Mouse (Mus musculus) limb, embryonic 10.5 days (tissue): ENCODE results near the gene Mxd4. TPM values are rescaled to one million over a fixed set of nuclear protein-coding genes. Genes with fewer than 3 reads are reported as not detected.

Experiments
- DNase-seq: peaks from one replicate; pipeline ENCODE4 v3.0.0-alpha.2; 2017; ENCODE audit warnings: low spot score
- H3K27ac ChIP-seq: fragments of 300-500 bp; sonication (generic); 2 replicates; pipeline ENCODE4 v1.5.1; 2016; ENCODE audit warnings: mild to moderate bottlenecking
- H3K27me3 ChIP-seq: fragments of 300-500 bp; sonication (generic); 2 replicates; pipeline ENCODE4 v1.6.1; 2016; ENCODE audit warnings: low read depth, mild to moderate bottlenecking; ENCODE audit not compliant: poor library complexity, severe bottlenecking
- H3K36me3 ChIP-seq: fragments of 300-500 bp; sonication (generic); 2 replicates; pipeline ENCODE4 v1.6.1; 2016; ENCODE audit warnings: mild to moderate bottlenecking, moderate library complexity
- H3K4me1 ChIP-seq: fragments of 300-500 bp; sonication (generic); 2 replicates; pipeline ENCODE4 v1.6.1; 2016
- H3K4me3 ChIP-seq: fragments of 300-500 bp; sonication (generic); 2 replicates; pipeline ENCODE4 v1.5.1; 2016; ENCODE audit warnings: mild to moderate bottlenecking, moderate library complexity
- H3K9me3 ChIP-seq: fragments of 300-500 bp; sonication (generic); replicated peaks from 2 replicates; pipeline ENCODE4 v1.6.1; 2016; ENCODE audit warnings: mild to moderate bottlenecking
- WGBS: fragments of 180-500 bp; shearing (Covaris S2); methylation state at CpG from one replicate; pipeline ENCODE4 v1.1.7; 2016; 5-methylcytosine and 5-hydroxymethylcytosine counted together
- polyA plus RNA-seq: library from polyadenylated mRNA; unstranded; fragments of >200 nt; fragmentation: Nextera tagmentation; extraction: Ambion mirVana; gene quantifications from 2 replicates; pipeline ENCODE4 v1.2.1, GENCODE M21; 2016

Gene Mxd4
- polyA plus RNA-seq, result 13.2 and 25.3 TPM in 2 replicates

DNA sequence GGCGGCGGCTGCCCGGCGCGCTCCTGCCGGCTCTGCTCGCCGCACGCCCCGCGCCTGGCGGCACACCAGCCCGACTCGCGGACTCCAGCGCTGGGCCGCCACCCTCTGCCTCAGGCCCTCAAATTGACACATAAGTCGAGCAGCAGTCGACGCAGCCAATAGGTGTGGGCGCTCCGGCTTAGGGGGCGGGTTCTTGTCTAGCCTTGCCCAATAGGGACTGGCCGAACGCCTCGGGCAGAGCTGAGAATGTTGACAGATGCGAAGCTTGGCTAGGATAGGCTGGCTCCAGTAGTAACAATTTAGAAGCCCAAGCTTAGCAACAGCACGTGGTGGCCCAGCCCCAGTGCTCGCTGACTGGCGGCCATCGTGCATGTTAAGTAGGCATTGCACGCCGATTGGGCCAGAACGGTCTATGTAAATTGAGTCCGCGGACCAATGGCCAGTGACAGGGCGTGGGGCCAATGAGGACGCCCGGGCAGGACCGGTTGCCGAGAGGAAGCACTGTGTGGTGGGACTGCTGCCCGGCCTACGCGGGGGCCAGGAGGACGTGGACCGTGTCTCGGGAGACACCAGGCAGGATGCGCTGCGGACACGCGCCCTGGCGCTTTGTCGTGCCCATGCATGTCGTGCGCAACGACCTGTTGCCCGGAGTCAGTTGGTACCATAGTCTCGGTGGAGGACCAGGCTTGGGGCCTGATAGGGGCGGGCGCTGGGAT is at the start of gene Mxd4:
Mxd4 (minus strand) TSS at position 120 of the 716 bp plus-strand sequence.
- WGBS, result under 1% methylated on average over 60 of the region's 60 CpGs
- DNase-seq, result peak; percentile 95
- Histone ChIP-seq H3K4me3 (peak within 1 kb of the TSS; percentile 90), H3K4me1 (peaks cover 47% of the 10 kb centered on the region), H3K36me3 (peaks cover 17% of the 10 kb centered on the region; the same call in 1 of the 2 replicates), H3K27ac (peak within 1 kb of the TSS; percentile 88), H3K9me3 (no peaks in the 10 kb centered on the region), H3K27me3 (peaks cover 10% of the 10 kb centered on the region)

DNA sequence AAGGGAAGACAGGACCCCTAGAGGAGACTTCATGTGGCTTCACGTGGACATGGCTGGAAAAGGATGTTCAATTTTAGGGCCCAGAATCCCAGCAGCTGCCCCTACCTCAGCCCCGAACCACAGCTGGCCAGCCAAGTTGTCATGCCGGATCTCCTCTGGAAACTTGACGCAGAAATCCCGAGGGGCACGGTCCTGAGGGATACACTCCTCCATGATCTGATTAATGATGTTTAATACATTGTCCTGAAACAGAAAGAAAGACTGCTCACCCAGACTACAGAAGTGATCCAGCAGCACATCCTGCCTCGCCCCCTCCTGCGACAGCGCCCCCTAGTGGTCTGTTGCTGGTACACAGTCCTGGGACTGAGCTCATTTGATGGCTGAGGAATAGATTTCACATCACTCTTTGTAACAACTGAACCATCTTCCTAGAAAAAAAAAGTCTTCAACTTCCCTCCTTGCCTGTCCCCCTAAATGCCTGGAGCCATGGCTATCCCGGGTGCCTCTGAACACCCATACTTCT is 48.4 kb upstream of the Mxd4 start:
- Histone ChIP-seq H3K4me1 (peaks cover 16% of the 10 kb centered on the region), H3K9me3 (no peaks in the 10 kb centered on the region), H3K36me3 (no peaks in the 10 kb centered on the region), H3K27ac (no peak overlapping the region), H3K27me3 (no peaks in the 10 kb centered on the region), H3K4me3 (no peak overlapping the region)
- peak; percentile 72 for DNase-seq
- 56% methylated on average over 10 of the region's 10 CpGs for WGBS

DNA sequence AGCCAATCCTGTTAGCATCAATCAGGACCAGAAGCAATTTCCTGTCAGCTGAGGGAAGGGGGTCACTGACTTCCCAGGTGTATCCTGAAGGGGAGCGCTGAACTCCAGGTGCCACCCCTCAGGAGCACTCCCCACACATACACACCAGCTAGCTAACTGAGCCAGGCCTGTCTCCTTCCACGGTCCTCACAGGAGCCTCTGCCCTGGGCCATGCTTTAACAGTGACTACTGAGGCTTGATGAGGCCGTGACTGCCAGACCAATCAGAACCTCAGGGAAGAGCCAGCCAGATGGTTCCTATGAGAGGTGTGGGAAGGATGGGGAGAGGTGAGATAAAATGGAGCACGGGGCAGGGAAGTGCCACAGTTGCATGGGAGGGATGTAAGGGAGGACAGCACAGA is 47.5 kb upstream of the Mxd4 start:
- Histone ChIP-seq H3K27me3 (no peaks in the 10 kb centered on the region), H3K9me3 (no peaks in the 10 kb centered on the region), H3K4me3 (no peak overlapping the region), H3K36me3 (no peaks in the 10 kb centered on the region), H3K27ac (no peak overlapping the region), H3K4me1 (peaks cover 16% of the 10 kb centered on the region)
- DNase-seq, result no peak
- WGBS, result 68% methylated on average over 4 of the region's 4 CpGs

DNA sequence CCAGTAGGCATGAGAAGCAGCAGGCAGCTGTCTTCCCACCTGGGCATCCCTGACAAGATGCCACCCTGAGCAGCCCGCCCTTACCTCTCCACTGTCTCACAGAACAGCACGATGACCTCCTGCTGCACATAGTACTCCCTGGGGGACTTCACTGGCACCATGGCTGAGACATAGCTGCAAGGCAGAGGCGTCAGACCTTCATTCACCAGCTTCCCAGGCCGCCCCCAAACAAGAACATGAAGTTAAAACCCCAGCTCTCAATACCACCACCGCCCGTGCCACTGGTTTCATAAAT is 45.6 kb upstream of the Mxd4 start:
- peaks cover 16% of the 10 kb centered on the region for H3K4me1 ChIP-seq
- no peak for DNase-seq
- 88% methylated on average over 6 of the region's 6 CpGs for WGBS

DNA sequence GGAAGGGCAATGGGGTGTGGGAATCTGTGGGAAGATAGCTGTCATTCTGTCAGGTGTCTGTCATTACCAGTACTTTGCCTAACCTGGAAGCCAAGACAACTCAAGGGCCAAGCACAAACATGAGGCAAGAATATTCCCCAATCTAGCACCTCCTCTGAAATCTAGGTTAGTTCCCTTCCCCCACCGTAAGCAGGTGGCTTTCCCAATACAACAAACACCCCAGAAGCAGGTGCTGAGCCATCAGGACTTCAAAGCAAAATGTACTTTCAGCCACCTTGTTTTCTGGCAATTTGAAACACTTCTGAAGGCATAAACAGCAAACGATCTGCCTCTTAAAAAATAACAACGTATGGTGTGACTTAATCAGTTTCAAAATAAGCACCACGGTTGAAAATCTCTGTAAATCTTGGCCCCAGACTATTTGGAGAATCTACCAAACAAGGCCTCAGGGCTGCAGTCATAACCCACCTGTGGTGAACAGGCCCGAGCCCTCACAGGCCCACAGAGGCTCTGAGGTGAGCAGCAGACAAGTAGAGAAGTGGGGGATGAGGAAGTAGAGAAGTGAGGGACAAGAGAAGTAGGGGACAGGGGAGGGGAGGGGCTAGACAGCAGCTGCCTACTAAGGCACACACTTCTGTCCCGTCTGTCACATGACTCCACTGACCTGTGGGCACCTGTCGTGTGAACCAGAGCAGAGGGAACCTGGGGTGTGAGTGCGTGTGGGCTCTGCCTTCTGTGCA is 45.1 kb upstream of the Mxd4 start:
- Histone ChIP-seq H3K27me3 (no peaks in the 10 kb centered on the region), H3K27ac (no peak overlapping the region), H3K36me3 (no peaks in the 10 kb centered on the region), H3K9me3 (no peaks in the 10 kb centered on the region), H3K4me1 (peaks cover 16% of the 10 kb centered on the region), H3K4me3 (no peak overlapping the region)
- no peak for DNase-seq
- WGBS, result 77% methylated on average over 8 of the region's 8 CpGs

More for the DNA sequence above, 45.6 kb upstream of the Mxd4 start:
- Histone ChIP-seq H3K27me3 (no peaks in the 10 kb centered on the region), H3K4me3 (no peak overlapping the region), H3K36me3 (no peaks in the 10 kb centered on the region), H3K27ac (no peak overlapping the region), H3K9me3 (no peaks in the 10 kb centered on the region)

DNA sequence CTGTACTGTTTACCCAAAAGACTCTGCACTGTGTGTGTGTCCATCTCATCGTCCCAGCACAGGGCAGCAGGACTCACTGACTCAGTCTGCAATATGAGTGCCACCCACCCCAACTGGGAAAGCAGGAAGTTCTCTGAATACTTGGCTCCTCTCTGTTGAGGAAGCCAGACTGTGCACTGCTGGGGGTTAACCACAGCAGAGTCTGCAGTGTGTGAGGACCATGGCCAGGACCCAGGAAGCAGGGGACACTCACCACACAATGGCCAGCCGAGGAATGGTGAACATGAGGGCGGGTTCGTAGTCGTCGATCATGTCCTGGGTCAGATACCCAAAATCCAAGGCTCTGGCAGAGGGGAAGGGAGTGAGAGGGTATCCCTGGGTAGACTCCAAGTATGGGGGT is 44.4 kb upstream of the Mxd4 start:
- Histone ChIP-seq H3K4me3 (no peak overlapping the region), H3K9me3 (no peaks in the 10 kb centered on the region), H3K4me1 (peaks cover 16% of the 10 kb centered on the region), H3K27ac (no peak overlapping the region), H3K27me3 (no peaks in the 10 kb centered on the region), H3K36me3 (no peaks in the 10 kb centered on the region)
- WGBS, result 88% methylated on average over 6 of the region's 6 CpGs
- DNase-seq, result no peak

DNA sequence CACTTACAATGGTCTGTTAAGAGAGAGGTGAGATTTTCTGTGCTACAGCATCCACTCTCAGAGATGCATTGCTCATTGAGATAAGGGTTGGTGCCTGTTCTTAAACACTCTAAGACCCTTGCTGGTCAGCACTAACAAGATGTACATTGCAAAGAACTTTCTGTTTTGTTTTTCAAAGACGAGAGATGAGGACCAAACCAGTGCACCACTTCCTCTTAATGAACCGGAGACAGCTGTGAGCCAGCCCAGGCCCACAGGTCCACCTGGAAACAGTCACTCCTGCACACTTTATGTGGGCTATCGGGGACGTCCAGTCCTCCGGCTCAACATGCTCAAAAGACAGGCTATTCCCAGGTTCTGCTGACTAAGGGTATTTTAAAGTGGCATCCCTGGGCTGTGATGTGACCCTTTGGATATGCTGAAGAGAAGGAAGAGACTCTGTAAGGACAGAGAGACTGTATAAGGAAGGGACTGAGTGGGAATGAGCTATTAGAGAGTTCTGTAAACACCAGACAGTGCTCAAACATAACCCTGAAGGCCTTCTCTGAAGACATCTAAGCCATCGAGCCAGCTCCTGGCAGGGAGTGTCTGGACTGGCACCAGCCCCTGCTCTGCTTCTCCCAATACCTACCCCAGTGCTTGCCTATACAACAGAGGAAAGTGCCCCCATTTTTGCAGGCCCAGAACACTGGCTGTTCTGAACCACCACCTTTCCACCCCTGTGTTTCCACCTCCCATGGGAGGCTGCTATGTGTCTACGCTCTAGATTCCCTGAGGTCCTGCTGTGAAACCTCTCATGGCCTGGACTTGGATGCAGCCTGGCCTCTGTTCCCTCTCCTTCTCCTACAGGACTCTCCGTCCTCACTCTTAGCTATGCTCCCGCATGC is 43.3 kb upstream of the Mxd4 start:
- no peaks in the 10 kb centered on the region for H3K27me3 ChIP-seq
- H3K4me3 ChIP-seq, result no peak overlapping the region
- 82% methylated on average over 9 of the region's 9 CpGs for WGBS
- peaks cover 16% of the 10 kb centered on the region for H3K4me1 ChIP-seq
- DNase-seq, result no peak
- no peak overlapping the region for H3K27ac ChIP-seq
- no peaks in the 10 kb centered on the region for H3K9me3 ChIP-seq
- H3K36me3 ChIP-seq, result no peaks in the 10 kb centered on the region

DNA sequence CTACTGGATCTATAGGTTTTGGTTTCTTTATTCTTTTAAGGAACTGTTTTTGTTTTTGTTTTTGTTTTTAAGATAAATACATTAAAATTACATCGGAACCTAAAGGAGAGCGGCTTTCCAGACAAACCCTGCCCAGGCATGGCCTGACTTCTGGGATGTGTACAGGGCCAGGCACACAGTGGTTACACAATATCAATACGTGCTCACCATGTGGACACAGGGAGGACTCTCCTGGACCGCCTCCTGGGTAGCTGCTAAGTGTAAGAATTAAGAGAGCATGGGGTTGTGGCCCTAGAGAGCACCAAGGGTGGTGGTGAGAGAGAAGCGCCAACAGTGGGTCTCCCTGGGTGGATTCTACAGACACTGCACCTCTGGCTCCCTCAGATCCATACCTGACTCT is 42.0 kb upstream of the Mxd4 start:
- H3K27me3 ChIP-seq, result no peaks in the 10 kb centered on the region
- no peak for DNase-seq
- H3K4me3 ChIP-seq, result no peak overlapping the region
- no peaks in the 10 kb centered on the region for H3K36me3 ChIP-seq
- WGBS, result 91% methylated on average over 5 of the region's 5 CpGs
- no peaks in the 10 kb centered on the region for H3K9me3 ChIP-seq
- H3K4me1 ChIP-seq, result peaks cover 9% of the 10 kb centered on the region
- H3K27ac ChIP-seq, result no peak overlapping the region

DNA sequence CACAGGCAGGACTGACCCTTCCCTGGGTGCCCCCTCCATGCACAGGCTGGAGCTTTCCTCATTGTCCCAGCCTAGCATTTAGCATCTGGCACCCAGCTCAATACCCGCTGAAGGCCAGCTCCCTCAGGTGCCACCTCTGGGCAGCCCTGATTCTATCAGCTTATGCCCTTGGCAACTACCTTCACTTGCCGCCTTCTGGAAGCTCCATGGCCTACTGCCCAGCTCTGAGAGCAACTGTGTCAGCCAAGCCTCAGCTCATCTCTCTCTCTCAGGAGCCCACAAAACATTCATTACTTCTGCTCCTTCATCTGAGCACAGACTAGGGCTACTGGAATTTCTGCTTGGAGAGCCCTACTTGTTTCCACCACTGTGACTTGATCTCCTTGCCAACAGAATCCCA is 38.0 kb upstream of the Mxd4 start:
- Histone ChIP-seq H3K4me1 (no peaks in the 10 kb centered on the region), H3K4me3 (no peak overlapping the region), H3K27me3 (no peaks in the 10 kb centered on the region), H3K36me3 (no peaks in the 10 kb centered on the region), H3K9me3 (no peaks in the 10 kb centered on the region), H3K27ac (no peak overlapping the region)
- 86% methylated on average over 2 of the region's 2 CpGs for WGBS
- no peak for DNase-seq

DNA sequence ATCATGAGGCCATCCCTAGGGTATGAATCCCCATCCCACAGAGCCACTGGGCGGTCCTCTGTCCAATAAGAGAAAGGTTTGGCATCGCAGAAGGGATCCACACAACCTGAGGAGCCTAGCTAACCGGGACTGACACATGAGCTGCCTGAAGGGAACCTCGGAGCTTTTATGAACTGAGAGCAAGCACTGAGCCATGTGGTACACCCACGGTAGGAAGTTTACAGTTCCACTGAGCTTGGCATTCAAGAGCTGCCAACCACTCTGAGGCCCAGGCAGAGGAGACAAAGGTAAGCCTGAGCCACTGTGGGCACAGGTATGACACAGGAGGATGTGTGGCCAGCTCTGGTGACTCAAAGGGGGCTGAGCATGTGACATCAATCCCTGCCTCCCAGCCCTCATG is 37.0 kb upstream of the Mxd4 start:
- WGBS, result 86% methylated on average over 5 of the region's 5 CpGs

DNA sequence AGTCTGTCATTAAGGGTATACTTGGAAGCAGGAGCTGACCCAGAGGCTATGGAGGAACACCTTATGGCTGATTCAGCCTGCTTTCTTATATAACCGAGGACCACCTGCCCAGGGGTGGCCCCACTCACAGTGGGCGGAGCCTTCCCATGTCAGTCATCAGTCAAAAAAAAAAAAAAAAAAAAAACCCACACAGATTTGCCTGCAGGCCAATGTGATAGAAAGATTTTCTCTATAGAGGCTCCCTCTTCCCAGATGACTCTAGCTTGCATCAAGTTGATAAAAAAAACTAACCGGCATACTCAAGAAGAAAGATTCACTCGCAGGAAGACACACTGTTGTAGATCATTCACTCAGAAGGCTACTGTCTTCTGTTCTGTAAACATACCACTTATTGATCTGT is 32.5 kb upstream of the Mxd4 start:
- WGBS, result 85% methylated on average over 4 of the region's 4 CpGs
- Histone ChIP-seq H3K27me3 (no peaks in the 10 kb centered on the region), H3K36me3 (no peaks in the 10 kb centered on the region), H3K4me3 (no peak overlapping the region), H3K27ac (no peak overlapping the region), H3K4me1 (no peaks in the 10 kb centered on the region), H3K9me3 (no peaks in the 10 kb centered on the region)
- DNase-seq, result no peak

More for the DNA sequence above, 37.0 kb upstream of the Mxd4 start:
- DNase-seq, result no peak
- no peaks in the 10 kb centered on the region for H3K4me1 ChIP-seq
- H3K27ac ChIP-seq, result no peak overlapping the region
- no peaks in the 10 kb centered on the region for H3K36me3 ChIP-seq
- H3K9me3 ChIP-seq, result no peaks in the 10 kb centered on the region
- no peak overlapping the region for H3K4me3 ChIP-seq
- no peaks in the 10 kb centered on the region for H3K27me3 ChIP-seq

DNA sequence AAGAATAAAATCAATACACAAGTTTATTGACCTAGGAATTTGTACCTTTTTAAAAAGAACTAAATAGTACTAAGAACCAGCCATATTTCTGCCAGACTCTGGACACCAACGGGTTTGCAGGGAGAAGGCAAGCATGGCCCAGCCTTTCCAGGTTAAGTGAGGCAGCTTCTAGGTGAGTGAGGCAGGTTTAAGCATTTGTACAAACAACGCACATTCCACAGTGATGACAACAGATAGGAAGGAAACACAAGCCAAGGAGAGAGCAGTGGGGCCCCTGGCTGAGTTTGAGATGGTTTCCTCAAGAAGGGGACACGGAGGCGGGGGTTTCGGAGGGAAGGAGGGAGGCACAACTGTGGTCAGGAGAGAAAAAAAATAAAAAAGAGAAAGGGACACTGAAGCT is 31.2 kb upstream of the Mxd4 start:
- Histone ChIP-seq H3K27me3 (no peaks in the 10 kb centered on the region), H3K9me3 (no peaks in the 10 kb centered on the region), H3K36me3 (no peaks in the 10 kb centered on the region), H3K27ac (no peak overlapping the region), H3K4me1 (no peaks in the 10 kb centered on the region), H3K4me3 (no peak overlapping the region)
- DNase-seq, result no peak
- 83% methylated on average over 5 of the region's 5 CpGs for WGBS

DNA sequence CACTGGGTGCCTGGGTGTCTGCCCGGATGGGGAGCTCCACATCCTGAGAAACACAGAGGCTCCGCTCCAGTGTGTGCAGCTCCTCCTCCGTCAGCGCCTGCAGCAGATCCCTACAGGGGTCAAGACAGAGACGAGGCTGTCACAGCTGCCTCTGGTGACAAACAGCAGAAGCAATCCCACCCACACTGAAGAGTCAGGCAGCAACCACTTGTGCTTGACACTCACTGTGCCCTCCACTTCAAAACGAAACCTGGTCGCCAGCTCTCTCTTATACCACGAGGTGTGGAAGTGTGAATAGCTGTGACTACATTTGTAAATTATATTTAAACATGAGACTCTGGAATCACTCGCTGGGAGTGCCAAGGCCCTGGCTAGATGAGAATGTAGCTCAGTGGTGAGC is 30.2 kb upstream of the Mxd4 start:
- Histone ChIP-seq H3K27me3 (no peaks in the 10 kb centered on the region), H3K27ac (no peak overlapping the region), H3K36me3 (no peaks in the 10 kb centered on the region), H3K9me3 (no peaks in the 10 kb centered on the region), H3K4me1 (no peaks in the 10 kb centered on the region), H3K4me3 (no peak overlapping the region)
- 50% methylated on average over 9 of the region's 9 CpGs for WGBS
- DNase-seq, result no peak
